Mouse (Mus musculus) heart, embryonic 11.5 days (tissue): ENCODE measurements around the gene Tomm7. TPM values are rescaled to one million over a fixed set of nuclear protein-coding genes. Genes with fewer than 3 reads are reported as not detected.

Experiments
- ATAC-seq: fragments of 200-750 bp; cut with Nextera tagmentation; replicated peaks from 2 replicates; pipeline ENCODE4 v1.8.0; 2017; ENCODE audit warnings: moderate library complexity; ENCODE audit not compliant: insufficient number of reproducible peaks, low FRiP score, low TSS enrichment
- H3K27ac ChIP-seq: fragments of 300-500 bp; sonication (generic); 2 replicates; pipeline ENCODE4 v1.5.1; 2014; ENCODE audit warnings: mild to moderate bottlenecking, low read depth, low read length
- H3K27me3 ChIP-seq: fragments of 300-500 bp; sonication (generic); 2 replicates; pipeline ENCODE4 v1.6.1; 2014; ENCODE audit warnings: mild to moderate bottlenecking, low read length, mixed read lengths; ENCODE audit not compliant: control insufficient read depth, insufficient read depth
- H3K36me3 ChIP-seq: fragments of 300-500 bp; sonication (generic); 2 replicates; pipeline ENCODE4 v1.6.1; 2014; ENCODE audit warnings: mild to moderate bottlenecking, low read length, moderate library complexity, mixed read lengths; ENCODE audit not compliant: control insufficient read depth, insufficient read depth
- H3K4me1 ChIP-seq: fragments of 300-500 bp; sonication (generic); 2 replicates; pipeline ENCODE4 v1.6.1; 2014; ENCODE audit warnings: low read length; ENCODE audit not compliant: control insufficient read depth, insufficient read depth
- H3K4me2 ChIP-seq: fragments of 300-500 bp; sonication (generic); 2 replicates; pipeline ENCODE4 v1.6.1; 2014; ENCODE audit warnings: mild to moderate bottlenecking, moderate library complexity
- H3K4me3 ChIP-seq: fragments of 300-500 bp; sonication (generic); 2 replicates; pipeline ENCODE4 v1.5.1; 2014; ENCODE audit warnings: low read depth, low read length
- H3K9ac ChIP-seq: fragments of 300-500 bp; sonication (generic); 2 replicates; pipeline ENCODE4 v1.6.1; 2014; ENCODE audit warnings: mild to moderate bottlenecking, low read depth, low read length, moderate library complexity
- H3K9me3 ChIP-seq: fragments of 300-500 bp; sonication (generic); replicated peaks from 2 replicates; pipeline ENCODE4 v1.6.1; 2016; ENCODE audit warnings: low read length; ENCODE audit not compliant: control insufficient read depth
- WGBS: fragments of 180-500 bp; shearing (Covaris S2); extraction: QIAGEN DNeasy Blood & Tissue Kit; methylation state at CpG from one replicate; pipeline ENCODE4 v1.1.7; 2014; ENCODE audit not compliant: insufficient replicate concordance; 5-methylcytosine and 5-hydroxymethylcytosine counted together
- polyA plus RNA-seq: library from polyadenylated mRNA; unstranded; fragments of >200 nt; fragmentation: Nextera tagmentation; extraction: Ambion mirVana; gene quantifications from 2 replicates; pipeline ENCODE4 v1.2.1, GENCODE M21; 2014

The Tomm7 gene
- polyA plus RNA-seq, 1 experiment from 2014 or later, result 96.8 TPM

DNA sequence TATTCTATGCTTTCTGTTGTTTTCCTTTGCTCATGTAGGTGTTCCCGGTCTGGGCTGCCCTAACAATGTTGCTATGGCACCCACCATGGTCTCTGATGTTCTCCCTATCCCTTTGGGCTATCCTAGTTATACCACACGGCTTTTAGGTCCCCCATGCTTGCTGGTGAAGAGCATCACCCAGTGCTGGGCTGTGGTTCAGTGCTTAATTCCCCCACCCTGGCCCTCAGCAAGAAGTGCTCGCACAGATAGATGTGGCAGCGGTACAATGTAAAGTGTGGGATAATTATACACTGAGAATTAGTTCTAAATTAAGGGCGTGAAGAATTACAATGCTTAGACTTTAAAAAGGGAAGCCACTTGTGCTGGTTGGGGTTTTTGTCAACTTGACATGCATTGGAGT lies 22.0 kb upstream of the Tomm7 start:
- Histone ChIP-seq H3K9me3 (no peaks in the 10 kb centered on the region), H3K4me1 (0 out of 2 replicates have a peak, but pooled peaks cover 10% of the 10 kb centered on the region), H3K36me3 (no peaks in the 10 kb centered on the region), H3K4me3 (no peak overlapping the region), H3K4me2 (no peak overlapping the region), H3K27me3 (no peaks in the 10 kb centered on the region), H3K27ac (no peak overlapping the region), H3K9ac (no peak overlapping the region)
- WGBS, result 86% methylated on average over 5 of the region's 5 CpGs
- no peak for ATAC-seq

DNA sequence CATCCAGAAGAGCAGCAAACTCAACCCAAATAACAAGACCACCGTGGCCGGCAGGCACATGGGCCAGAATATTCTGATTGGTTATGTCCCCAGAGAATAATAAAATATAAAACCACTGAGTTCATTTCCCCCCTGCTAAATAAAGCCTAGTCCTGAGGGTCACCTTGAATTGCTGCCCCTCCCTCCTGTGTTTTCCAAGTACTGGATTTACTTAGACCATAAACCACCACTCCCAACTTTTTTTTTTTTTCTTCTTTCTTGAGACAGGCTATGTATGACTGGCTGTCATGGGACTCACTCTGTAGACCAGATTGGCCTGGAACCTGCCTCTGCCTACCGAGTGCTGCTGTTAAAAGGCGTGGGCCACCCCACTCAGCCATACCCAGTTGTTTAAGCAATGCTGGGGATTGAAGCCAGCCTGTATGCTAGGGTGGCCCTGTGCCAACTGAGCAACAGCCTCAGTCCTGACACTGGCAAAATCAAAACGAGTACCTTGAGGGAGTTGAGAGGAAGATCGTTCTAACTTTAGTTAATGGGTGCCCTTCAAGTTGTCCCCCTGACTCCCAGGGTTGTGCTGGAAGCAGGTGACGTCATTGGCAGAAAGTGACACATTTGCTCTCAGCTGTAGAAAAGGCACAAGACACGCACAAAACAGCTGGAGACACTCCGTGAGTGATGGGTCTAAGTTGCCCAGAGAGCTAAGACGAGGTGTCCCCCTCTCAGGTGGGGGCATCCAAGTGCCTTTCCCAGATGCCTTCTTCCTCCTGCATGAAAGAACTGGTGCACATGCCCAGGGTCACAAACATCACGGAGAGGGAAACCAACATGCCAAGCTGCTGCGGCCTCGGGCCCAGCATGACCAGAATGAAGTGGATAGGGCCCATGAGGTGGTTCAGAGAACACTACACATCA lies 20.3 kb upstream of the Tomm7 start:
- WGBS, result 83% methylated on average over 13 of the region's 13 CpGs
- H3K27ac ChIP-seq, result no peak overlapping the region
- H3K4me2 ChIP-seq, result no peak overlapping the region

DNA sequence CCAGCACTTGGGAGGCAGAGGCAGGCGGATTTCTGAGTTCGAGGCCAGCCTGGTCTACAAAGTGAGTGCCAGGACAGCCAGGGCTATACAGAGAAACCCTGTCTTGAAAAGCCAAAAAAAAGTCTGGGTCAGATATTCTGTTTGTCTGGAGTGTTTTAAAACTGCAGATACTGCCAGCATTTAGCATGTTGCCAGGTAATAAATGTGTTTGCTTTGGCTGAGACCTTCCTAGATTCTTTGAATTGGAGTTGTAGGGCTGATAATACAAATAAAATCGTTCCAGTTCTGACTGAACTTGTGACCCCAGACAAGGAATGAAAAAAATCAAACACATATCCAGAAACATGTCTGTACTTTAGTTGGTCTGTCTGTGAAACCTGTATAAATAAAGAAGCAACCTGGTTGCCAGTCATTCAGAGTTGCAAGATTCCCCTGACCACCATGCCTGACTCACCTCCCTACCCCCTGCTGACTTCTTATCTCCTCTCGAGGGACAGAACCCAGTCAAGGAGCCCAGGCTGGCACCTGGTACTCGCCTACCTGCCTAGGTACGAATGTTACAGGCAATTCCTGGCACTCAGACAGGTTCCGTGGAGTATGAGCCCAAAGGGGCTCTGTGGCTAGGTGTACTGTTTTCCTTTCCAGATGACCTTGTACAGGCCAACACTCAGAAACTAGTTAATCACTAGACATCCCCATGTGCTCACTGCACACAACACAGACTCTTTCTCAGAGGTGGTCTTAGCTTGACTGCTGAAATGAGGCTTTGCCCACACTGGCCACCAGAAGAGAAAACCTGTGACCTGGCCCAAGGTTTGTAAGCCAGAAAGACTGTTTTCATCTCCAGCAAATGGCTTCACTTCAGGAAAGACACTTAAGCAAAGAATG lies 19.4 kb upstream of the Tomm7 start:
- 73% methylated on average over 7 of the region's 7 CpGs for WGBS
- H3K27me3 ChIP-seq, result no peaks in the 10 kb centered on the region
- H3K4me3 ChIP-seq, result no peak overlapping the region
- no peak overlapping the region for H3K9ac ChIP-seq
- H3K36me3 ChIP-seq, result 0 out of 2 replicates have a peak, but pooled peaks cover 2% of the 10 kb centered on the region
- ATAC-seq, result no peak
- H3K4me1 ChIP-seq, result 0 out of 2 replicates have a peak, but pooled peaks cover 10% of the 10 kb centered on the region
- H3K4me2 ChIP-seq, result no peak overlapping the region
- H3K9me3 ChIP-seq, result no peaks in the 10 kb centered on the region
- no peak overlapping the region for H3K27ac ChIP-seq

More for the DNA sequence above, 20.3 kb upstream of the Tomm7 start:
- Histone ChIP-seq H3K9me3 (no peaks in the 10 kb centered on the region), H3K4me3 (no peak overlapping the region), H3K27me3 (no peaks in the 10 kb centered on the region), H3K36me3 (0 out of 2 replicates have a peak, but pooled peaks cover 2% of the 10 kb centered on the region), H3K4me1 (0 out of 2 replicates have a peak, but pooled peaks cover 10% of the 10 kb centered on the region), H3K9ac (no peak overlapping the region)
- no peak for ATAC-seq

GRCm38 (mm10) chr5:23862291-23862690 lies 18.3 kb upstream of the Tomm7 start:
- no peak overlapping the region for H3K4me2 ChIP-seq
- H3K36me3 ChIP-seq, result 0 out of 2 replicates have a peak, but pooled peaks cover 2% of the 10 kb centered on the region
- no peaks in the 10 kb centered on the region for H3K9me3 ChIP-seq
- 69% methylated on average over 5 of the region's 5 CpGs for WGBS
- H3K27ac ChIP-seq, result no peak overlapping the region
- no peaks in the 10 kb centered on the region for H3K27me3 ChIP-seq
- H3K4me1 ChIP-seq, result 0 out of 2 replicates have a peak, but pooled peaks cover 10% of the 10 kb centered on the region
- no peak overlapping the region for H3K4me3 ChIP-seq
- H3K9ac ChIP-seq, result no peak overlapping the region
- no peak for ATAC-seq

GRCm38 (mm10) chr5:23861721-23862120 lies 17.8 kb upstream of the Tomm7 start:
- Histone ChIP-seq H3K27ac (no peak overlapping the region), H3K4me3 (no peak overlapping the region), H3K9me3 (no peaks in the 10 kb centered on the region), H3K36me3 (peaks cover 2% of the 10 kb centered on the region; the same call in 1 of the 2 replicates), H3K4me2 (no peak overlapping the region), H3K27me3 (no peaks in the 10 kb centered on the region), H3K9ac (no peak overlapping the region), H3K4me1 (0 out of 2 replicates have a peak, but pooled peaks cover 10% of the 10 kb centered on the region)
- ATAC-seq, result no peak
- 88% methylated on average over 9 of the region's 9 CpGs for WGBS

DNA sequence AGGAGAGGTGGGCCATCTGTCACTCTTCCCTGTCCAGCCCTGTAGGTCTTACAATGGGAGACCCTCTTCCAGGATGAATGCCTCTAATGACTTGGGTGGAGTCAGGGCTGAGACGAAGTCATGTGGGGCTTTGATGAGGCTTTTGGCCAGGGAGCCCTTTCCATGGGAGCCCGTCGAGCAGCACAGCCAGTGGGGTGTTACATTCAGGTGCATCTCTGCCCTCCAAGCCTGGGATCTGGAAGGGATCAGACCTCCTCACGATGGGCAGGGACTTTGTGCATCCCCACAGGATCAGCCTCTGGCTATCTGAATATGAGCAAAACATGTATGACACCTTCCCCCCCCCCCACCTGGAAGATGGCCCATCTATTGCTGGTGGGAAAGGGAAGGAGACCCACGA lies 15.9 kb upstream of the Tomm7 start:
- Histone ChIP-seq H3K4me1 (0 out of 2 replicates have a peak, but pooled peaks cover 9% of the 10 kb centered on the region), H3K4me3 (no peak overlapping the region), H3K27ac (no peak overlapping the region), H3K36me3 (peaks cover 20% of the 10 kb centered on the region), H3K9me3 (no peaks in the 10 kb centered on the region), H3K27me3 (no peaks in the 10 kb centered on the region), H3K4me2 (no peak overlapping the region), H3K9ac (no peak overlapping the region)
- 87% methylated on average over 5 of the region's 5 CpGs for WGBS
- no peak for ATAC-seq

DNA sequence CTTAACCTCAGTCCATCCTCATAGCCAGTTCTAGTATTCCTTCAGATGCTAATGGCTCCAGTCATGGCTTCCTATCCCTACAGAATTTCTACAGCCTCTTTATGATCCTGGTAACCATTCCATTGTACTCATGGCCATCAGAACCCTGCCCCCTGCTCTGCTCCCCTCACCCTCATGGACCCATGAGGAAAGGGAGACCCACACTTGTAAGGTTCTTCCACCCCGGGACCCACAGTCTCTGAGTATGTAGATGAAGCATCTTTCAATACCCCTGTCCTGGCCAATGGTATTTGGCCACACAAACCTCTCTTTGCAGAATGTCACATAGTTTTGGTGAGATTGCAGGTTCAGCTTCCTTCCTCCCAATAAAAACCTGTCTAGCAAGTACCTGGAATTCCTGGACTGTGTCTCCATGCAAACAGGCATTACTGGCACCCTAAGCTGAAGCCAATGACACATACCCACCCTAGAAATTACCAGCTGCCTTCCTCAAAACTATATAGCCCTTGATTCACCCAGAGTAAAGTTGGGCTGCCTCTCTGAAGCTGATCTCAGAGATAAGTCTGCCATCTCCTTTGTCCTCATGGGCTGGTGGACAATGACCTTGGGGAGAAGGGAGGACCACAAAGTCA lies 15.2 kb upstream of the Tomm7 start:
- H3K9ac ChIP-seq, result no peak overlapping the region
- no peak overlapping the region for H3K27ac ChIP-seq
- H3K4me1 ChIP-seq, result 0 out of 2 replicates have a peak, but pooled peaks cover 2% of the 10 kb centered on the region
- WGBS, result 84% methylated on average over 1 of the region's 1 CpGs
- no peaks in the 10 kb centered on the region for H3K27me3 ChIP-seq
- H3K9me3 ChIP-seq, result no peaks in the 10 kb centered on the region
- H3K4me3 ChIP-seq, result no peak overlapping the region
- H3K4me2 ChIP-seq, result no peak overlapping the region
- no peak for ATAC-seq
- H3K36me3 ChIP-seq, result peaks cover 23% of the 10 kb centered on the region

- no peaks in the 10 kb centered on the region for H3K9me3 ChIP-seq
- ATAC-seq, result no peak
- H3K27ac ChIP-seq, result no peak overlapping the region
- peaks cover 25% of the 10 kb centered on the region for H3K36me3 ChIP-seq
- H3K4me2 ChIP-seq, result no peak overlapping the region
- no peak overlapping the region for H3K9ac ChIP-seq
- no peaks in the 10 kb centered on the region for H3K27me3 ChIP-seq
- 75% methylated on average over 7 of the region's 7 CpGs for WGBS
- no peaks in the 10 kb centered on the region for H3K4me1 ChIP-seq
- no peak overlapping the region for H3K4me3 ChIP-seq
Measured at GRCm38 (mm10) chr5:23858643-23859042, 14.7 kb upstream of the Tomm7 start.
